Mouse (Mus musculus): ENCODE results near the gene Kdm4b. TPM values are rescaled to one million over a fixed set of nuclear protein-coding genes. Genes with fewer than 3 reads are reported as not detected.

Kdm4b gene
- polyA plus RNA-seq, 1 experiment from 2014 or later = 33.7 TPM

GRCm38 (mm10) chr17:56348128-56348527 is 22.3 kb downstream of the Kdm4b start:
- no peak for ATAC-seq (ENCODE audit: low FRiP score)

GRCm38 (mm10) chr17:56348586-56348985 is 22.7 kb downstream of the Kdm4b start:
- Histone ChIP-seq H3K27ac (ENCODE audit: low read depth, low read length) (no peak overlapping the region), H3K27me3 (ENCODE audit: control insufficient read depth, insufficient read depth, low read length) (no peaks in the 10 kb centered on the region)
- no peak for ATAC-seq (ENCODE audit: low FRiP score)

More at GRCm38 (mm10) chr17:56348128-56348527, 22.3 kb downstream of the Kdm4b start:
- H3K9me3 ChIP-seq (ENCODE audit: control insufficient read depth, low read length) = no peaks in the 10 kb centered on the region
- no peak overlapping the region for H3K4me3 ChIP-seq (ENCODE audit: low read depth, low read length)
- 0 out of 2 replicates have a peak, but pooled peaks cover 1% of the 10 kb centered on the region for H3K36me3 ChIP-seq (ENCODE audit: control insufficient read depth, insufficient read depth, low read length)
- no peaks in the 10 kb centered on the region for H3K27me3 ChIP-seq (ENCODE audit: control insufficient read depth, insufficient read depth, low read length)
- no peak for DNase-seq (ENCODE audit: low spot score)
- 0 out of 2 replicates have a peak overlapping the region, but pooled peaks have one; percentile 4 for H3K9ac ChIP-seq (ENCODE audit: low read depth, low read length)
- WGBS = 75% methylated on average over 4 of the region's 4 CpGs
- no peaks in the 10 kb centered on the region for H3K4me1 ChIP-seq (replicated peaks; ENCODE audit: control insufficient read depth, insufficient read depth, low read length)
- H3K4me2 ChIP-seq (replicated peaks; ENCODE audit: low read depth, low read length) = no peak overlapping the region
- no peak overlapping the region for H3K27ac ChIP-seq (ENCODE audit: low read depth, low read length)

GRCm38 (mm10) chr17:56350694-56351093 is 24.8 kb downstream of the Kdm4b start:
- DNase-seq (ENCODE audit: low spot score) (peak; percentile 85), ATAC-seq (ENCODE audit: low FRiP score) (peak; percentile 48)
- no peaks in the 10 kb centered on the region for H3K27me3 ChIP-seq (ENCODE audit: control insufficient read depth, insufficient read depth, low read length)
- no peak overlapping the region for H3K4me2 ChIP-seq (replicated peaks; ENCODE audit: low read depth, low read length)
- 39% methylated on average over 2 of the region's 2 CpGs for WGBS
- H3K9me3 ChIP-seq (ENCODE audit: control insufficient read depth, low read length) = no peaks in the 10 kb centered on the region
- H3K9ac ChIP-seq (ENCODE audit: low read depth, low read length) = no peak overlapping the region
- peaks cover 9% of the 10 kb centered on the region; the same call in 1 of the 2 replicates for H3K36me3 ChIP-seq (ENCODE audit: control insufficient read depth, insufficient read depth, low read length)
- H3K27ac ChIP-seq (ENCODE audit: low read depth, low read length) = no peak overlapping the region
- no peaks in the 10 kb centered on the region for H3K4me1 ChIP-seq (replicated peaks; ENCODE audit: control insufficient read depth, insufficient read depth, low read length)
- H3K4me3 ChIP-seq (ENCODE audit: low read depth, low read length) = no peak overlapping the region

More at GRCm38 (mm10) chr17:56348586-56348985, 22.7 kb downstream of the Kdm4b start:
- no peak overlapping the region for H3K4me2 ChIP-seq (replicated peaks; ENCODE audit: low read depth, low read length)
- H3K4me1 ChIP-seq (replicated peaks; ENCODE audit: control insufficient read depth, insufficient read depth, low read length) = no peaks in the 10 kb centered on the region
- no peak for DNase-seq (ENCODE audit: low spot score)
- H3K9me3 ChIP-seq (ENCODE audit: control insufficient read depth, low read length) = no peaks in the 10 kb centered on the region
- no peak overlapping the region for H3K9ac ChIP-seq (ENCODE audit: low read depth, low read length)
- 0 out of 2 replicates have a peak, but pooled peaks cover 6% of the 10 kb centered on the region for H3K36me3 ChIP-seq (ENCODE audit: control insufficient read depth, insufficient read depth, low read length)
- H3K4me3 ChIP-seq (ENCODE audit: low read depth, low read length) = no peak overlapping the region

GRCm38 (mm10) chr17:56356921-56357885 is 31.3 kb downstream of the Kdm4b start:
- H3K9ac ChIP-seq (ENCODE audit: low read depth, low read length) = no peak overlapping the region
- DNase-seq (ENCODE audit: low spot score) (peak; percentile 83), ATAC-seq (ENCODE audit: low FRiP score) (peak; percentile 48)
- no peaks in the 10 kb centered on the region for H3K9me3 ChIP-seq (ENCODE audit: control insufficient read depth, low read length)
- peaks cover 13% of the 10 kb centered on the region; the same call in 1 of the 2 replicates for H3K36me3 ChIP-seq (ENCODE audit: control insufficient read depth, insufficient read depth, low read length)
- no peak overlapping the region for H3K4me3 ChIP-seq (ENCODE audit: low read depth, low read length)
- no peak overlapping the region for H3K4me2 ChIP-seq (replicated peaks; ENCODE audit: low read depth, low read length)
- WGBS = 75% methylated on average over 9 of the region's 9 CpGs
- H3K4me1 ChIP-seq (replicated peaks; ENCODE audit: control insufficient read depth, insufficient read depth, low read length) = 0 out of 2 replicates have a peak, but pooled peaks cover 2% of the 10 kb centered on the region
- H3K27ac ChIP-seq (ENCODE audit: low read depth, low read length) = no peak overlapping the region
- no peaks in the 10 kb centered on the region for H3K27me3 ChIP-seq (ENCODE audit: control insufficient read depth, insufficient read depth, low read length)

- H3K27ac ChIP-seq (ENCODE audit: low read depth, low read length) = no peak overlapping the region
- H3K9me3 ChIP-seq (ENCODE audit: control insufficient read depth, low read length) = no peaks in the 10 kb centered on the region
- H3K9ac ChIP-seq (ENCODE audit: low read depth, low read length) = no peak overlapping the region
- no peak overlapping the region for H3K4me2 ChIP-seq (replicated peaks; ENCODE audit: low read depth, low read length)
- H3K36me3 ChIP-seq (ENCODE audit: control insufficient read depth, insufficient read depth, low read length) = peaks cover 5% of the 10 kb centered on the region; the same call in 1 of the 2 replicates
- ATAC-seq (ENCODE audit: low FRiP score) (no peak), DNase-seq (ENCODE audit: low spot score) (no peak)
- WGBS = 81% methylated on average over 3 of the region's 3 CpGs
- 0 out of 2 replicates have a peak, but pooled peaks cover 2% of the 10 kb centered on the region for H3K4me1 ChIP-seq (replicated peaks; ENCODE audit: control insufficient read depth, insufficient read depth, low read length)
- no peaks in the 10 kb centered on the region for H3K27me3 ChIP-seq (ENCODE audit: control insufficient read depth, insufficient read depth, low read length)
- H3K4me3 ChIP-seq (ENCODE audit: low read depth, low read length) = no peak overlapping the region
Observed at GRCm38 (mm10) chr17:56359183-56359725, 33.4 kb downstream of the Kdm4b start.

- Histone ChIP-seq H3K27ac (ENCODE audit: low read depth, low read length) (no peak overlapping the region), H3K9me3 (ENCODE audit: control insufficient read depth, low read length) (no peaks in the 10 kb centered on the region), H3K4me1 (replicated peaks; ENCODE audit: control insufficient read depth, insufficient read depth, low read length) (0 out of 2 replicates have a peak, but pooled peaks cover 2% of the 10 kb centered on the region), H3K27me3 (ENCODE audit: control insufficient read depth, insufficient read depth, low read length) (no peaks in the 10 kb centered on the region), H3K4me2 (replicated peaks; ENCODE audit: low read depth, low read length) (0 out of 2 replicates have a peak overlapping the region, but pooled peaks have one; percentile 5), H3K9ac (ENCODE audit: low read depth, low read length) (no peak overlapping the region), H3K36me3 (ENCODE audit: control insufficient read depth, insufficient read depth, low read length) (peaks cover 5% of the 10 kb centered on the region; the same call in 1 of the 2 replicates), H3K4me3 (ENCODE audit: low read depth, low read length) (no peak overlapping the region)
- DNase-seq (ENCODE audit: low spot score) = no peak
- 88% methylated on average over 1 of the region's 1 CpGs for WGBS
- ATAC-seq (ENCODE audit: low FRiP score) = no peak
Observed at GRCm38 (mm10) chr17:56359864-56360263, 34.0 kb downstream of the Kdm4b start.

- 69% methylated on average over 8 of the region's 8 CpGs for WGBS
- Histone ChIP-seq H3K36me3 (ENCODE audit: control insufficient read depth, insufficient read depth, low read length) (peaks cover 5% of the 10 kb centered on the region; the same call in 1 of the 2 replicates), H3K4me1 (replicated peaks; ENCODE audit: control insufficient read depth, insufficient read depth, low read length) (0 out of 2 replicates have a peak, but pooled peaks cover 2% of the 10 kb centered on the region), H3K9ac (ENCODE audit: low read depth, low read length) (no peak overlapping the region), H3K27me3 (ENCODE audit: control insufficient read depth, insufficient read depth, low read length) (no peaks in the 10 kb centered on the region), H3K4me2 (replicated peaks; ENCODE audit: low read depth, low read length) (no peak overlapping the region), H3K4me3 (ENCODE audit: low read depth, low read length) (no peak overlapping the region), H3K9me3 (ENCODE audit: control insufficient read depth, low read length) (no peaks in the 10 kb centered on the region), H3K27ac (ENCODE audit: low read depth, low read length) (no peak overlapping the region)
- no peak for ATAC-seq (ENCODE audit: low FRiP score)
- DNase-seq (ENCODE audit: low spot score) = no peak
Observed at GRCm38 (mm10) chr17:56360451-56360850, 34.6 kb downstream of the Kdm4b start.

GRCm38 (mm10) chr17:56361542-56361941 is 35.7 kb downstream of the Kdm4b start:
- Histone ChIP-seq H3K9ac (ENCODE audit: low read depth, low read length) (no peak overlapping the region), H3K9me3 (ENCODE audit: control insufficient read depth, low read length) (no peaks in the 10 kb centered on the region), H3K4me2 (replicated peaks; ENCODE audit: low read depth, low read length) (no peak overlapping the region), H3K4me1 (replicated peaks; ENCODE audit: control insufficient read depth, insufficient read depth, low read length) (peaks cover 2% of the 10 kb centered on the region; the same call in 1 of the 2 replicates), H3K27ac (ENCODE audit: low read depth, low read length) (no peak overlapping the region), H3K36me3 (ENCODE audit: control insufficient read depth, insufficient read depth, low read length) (no peaks in the 10 kb centered on the region), H3K4me3 (ENCODE audit: low read depth, low read length) (no peak overlapping the region), H3K27me3 (ENCODE audit: control insufficient read depth, insufficient read depth, low read length) (no peaks in the 10 kb centered on the region)
- ATAC-seq (ENCODE audit: low FRiP score) (no peak), DNase-seq (ENCODE audit: low spot score) (no peak)
- WGBS = 86% methylated on average over 2 of the region's 2 CpGs
